Mouse (Mus musculus) kidney, embryonic 16.5 days (tissue): ENCODE results near the gene Daglb. TPM values are rescaled to one million over a fixed set of nuclear protein-coding genes. Genes with fewer than 3 reads are reported as not detected.
A peak's percentile ranks its signal among the peaks of the same experiment; 100 is the strongest.
"Not testable (repeated sequence)": the region's sequence is repeated elsewhere in the genome, so short reads cannot be mapped to it uniquely, and the experiment has no call there.

ENCODE experiments used
- ATAC-seq: fragments of 200-750 bp; cut with Nextera tagmentation; 2 replicates; pipeline ENCODE4 v1.8.0; 2017; ENCODE audit warnings: moderate TSS enrichment; ENCODE audit not compliant: low FRiP score, low TSS enrichment
- H3K27ac ChIP-seq: fragments of 300-500 bp; sonication (generic); 2 replicates; pipeline ENCODE4 v1.5.1; 2014; ENCODE audit warnings: low read length
- H3K27me3 ChIP-seq: fragments of 300-500 bp; sonication (generic); 2 replicates; pipeline ENCODE4 v1.6.1; 2014; ENCODE audit warnings: low read length, control low read depth, mixed read lengths; ENCODE audit not compliant: insufficient read depth
- H3K36me3 ChIP-seq: fragments of 300-500 bp; sonication (generic); 2 replicates; pipeline ENCODE4 v1.6.1; 2014; ENCODE audit warnings: low read length, control low read depth, mixed read lengths; ENCODE audit not compliant: insufficient read depth
- H3K4me1 ChIP-seq: fragments of 300-500 bp; sonication (generic); 2 replicates; pipeline ENCODE4 v1.6.1; 2014; ENCODE audit warnings: low read length, control low read depth, mixed read lengths; ENCODE audit not compliant: insufficient read depth
- H3K4me2 ChIP-seq: fragments of 300-500 bp; sonication (generic); replicated peaks from 2 replicates; pipeline ENCODE4 v1.6.1; 2014; ENCODE audit warnings: low read depth, low read length
- H3K4me3 ChIP-seq: fragments of 300-500 bp; sonication (generic); 2 replicates; pipeline ENCODE4 v1.5.1; 2014; ENCODE audit warnings: mild to moderate bottlenecking, low read length
- H3K9ac ChIP-seq: fragments of 300-500 bp; sonication (generic); replicated peaks from 2 replicates; pipeline ENCODE4 v1.6.1; 2014; ENCODE audit warnings: low read length
- H3K9me3 ChIP-seq: fragments of 300-500 bp; sonication (generic); 2 replicates; pipeline ENCODE4 v1.6.1; 2016; ENCODE audit warnings: low read length, control low read depth
- WGBS: fragments of 180-500 bp; shearing (Covaris S2); extraction: QIAGEN DNeasy Blood & Tissue Kit; methylation state at CpG from one replicate; pipeline ENCODE4 v1.1.7; 2014; 5-methylcytosine and 5-hydroxymethylcytosine counted together
- polyA plus RNA-seq: library from polyadenylated mRNA; unstranded; fragments of >200 nt; fragmentation: Nextera tagmentation; extraction: Ambion mirVana; gene quantifications from 2 replicates; pipeline ENCODE4 v1.2.1, GENCODE M21; 2015

Gene Daglb
- polyA plus RNA-seq, 1 experiment from 2014 or later = 9.0 TPM

DNA sequence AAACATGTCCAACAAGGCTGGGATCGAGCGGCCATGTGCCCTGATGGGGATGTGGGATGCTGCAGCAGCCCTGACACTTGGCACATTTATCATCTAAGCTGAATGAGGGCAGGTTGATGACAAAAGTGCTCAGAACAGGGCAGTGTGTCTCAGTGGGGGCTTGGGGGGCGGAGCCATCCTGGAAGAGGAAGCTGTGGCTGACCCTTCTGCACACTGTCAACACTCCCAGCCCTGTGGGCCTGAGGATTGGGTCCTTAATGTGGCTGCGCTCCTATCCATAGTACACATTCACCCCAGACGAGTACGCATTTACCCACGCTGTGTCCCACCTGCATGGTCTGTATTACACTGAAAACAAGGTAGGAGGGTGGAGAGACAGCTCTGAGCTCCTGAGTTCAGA is 34.8 kb downstream of the Daglb start:
- H3K4me2 ChIP-seq = no peak overlapping the region
- no peak overlapping the region for H3K9ac ChIP-seq
- H3K4me1 ChIP-seq = no peaks in the 10 kb centered on the region
- H3K9me3 ChIP-seq = no peaks in the 10 kb centered on the region
- H3K36me3 ChIP-seq = peaks cover 18% of the 10 kb centered on the region
- WGBS = 92% methylated on average over 7 of the region's 7 CpGs
- H3K27ac ChIP-seq = no peak overlapping the region
- no peaks in the 10 kb centered on the region for H3K27me3 ChIP-seq
- ATAC-seq = no peak
- H3K4me3 ChIP-seq = no peak overlapping the region

DNA sequence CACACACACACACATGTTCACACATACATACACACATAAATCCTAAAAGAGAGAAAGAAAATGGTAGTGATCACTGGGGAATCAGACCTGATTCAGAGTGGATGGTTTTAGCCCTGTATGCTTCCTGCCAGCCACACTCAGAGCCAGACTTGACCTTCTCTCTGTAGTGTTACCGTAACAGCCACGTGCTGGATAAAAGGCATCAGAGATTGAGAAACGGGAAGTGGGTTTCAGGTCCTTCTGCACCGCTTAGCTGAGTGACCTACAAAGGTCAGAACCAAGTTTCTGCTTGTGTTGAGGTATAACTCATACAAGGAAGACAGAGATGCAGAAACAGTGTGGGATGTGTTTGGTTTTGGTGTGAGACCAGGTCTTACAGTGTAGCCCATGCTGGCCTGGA is 35.3 kb downstream of the Daglb start:
- WGBS = 77% methylated on average over 4 of the region's 4 CpGs
- no peak overlapping the region for H3K27ac ChIP-seq
- H3K4me2 ChIP-seq = no peak overlapping the region
- H3K9ac ChIP-seq = no peak overlapping the region
- H3K36me3 ChIP-seq = peaks cover 23% of the 10 kb centered on the region
- no peak overlapping the region for H3K4me3 ChIP-seq
- no peaks in the 10 kb centered on the region for H3K9me3 ChIP-seq
- no peaks in the 10 kb centered on the region for H3K27me3 ChIP-seq
- no peaks in the 10 kb centered on the region for H3K4me1 ChIP-seq
- ATAC-seq = no peak

DNA sequence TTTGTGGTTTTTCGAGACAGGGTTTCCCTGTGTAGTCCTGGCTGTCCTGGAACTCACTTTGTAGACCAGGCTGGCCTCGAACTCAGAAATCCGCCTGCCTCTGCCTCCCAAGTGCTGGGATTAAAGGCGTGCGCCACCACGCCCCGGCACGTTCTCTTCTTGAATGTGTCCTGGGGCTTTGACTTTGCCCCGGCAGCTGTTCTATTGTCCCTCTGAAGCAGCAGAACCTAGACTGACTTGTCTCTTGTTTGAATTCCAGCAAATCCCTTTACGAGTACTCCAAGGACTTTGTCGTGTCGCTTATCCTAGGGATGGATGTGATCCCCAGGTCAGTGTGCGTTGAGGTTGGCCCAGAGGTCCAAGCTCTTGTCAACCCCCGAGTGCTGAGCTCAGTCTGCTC is 36.3 kb downstream of the Daglb start:
- not testable (repeated sequence) for H3K27ac ChIP-seq, H3K4me2 ChIP-seq, H3K27me3 ChIP-seq, H3K4me3 ChIP-seq, ATAC-seq, H3K9ac ChIP-seq, H3K9me3 ChIP-seq, H3K4me1 ChIP-seq
- H3K36me3 ChIP-seq = peaks cover 30% of the 10 kb centered on the region
- WGBS = 92% methylated on average over 13 of the region's 14 CpGs

DNA sequence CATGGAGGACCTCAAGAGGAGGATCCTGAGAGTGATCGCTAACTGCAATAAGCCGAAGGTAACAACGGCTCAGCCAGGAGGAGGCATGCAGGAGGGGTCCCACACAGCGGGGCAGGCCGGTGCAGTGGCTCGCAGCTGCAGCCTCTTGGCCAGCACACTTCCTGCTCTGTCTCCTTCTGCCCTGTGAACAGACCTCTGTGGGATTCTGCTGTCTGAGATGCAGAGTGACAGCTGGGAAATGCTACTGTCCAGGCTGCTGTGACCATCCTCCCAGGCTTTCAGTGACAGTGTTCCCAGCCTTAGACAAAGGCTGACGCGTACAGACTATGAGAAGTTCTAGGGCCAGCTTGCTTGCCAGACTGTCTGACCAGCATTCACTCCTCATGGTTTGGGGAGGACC is 36.8 kb downstream of the Daglb start:
- H3K36me3 ChIP-seq = peaks cover 31% of the 10 kb centered on the region
- H3K4me2 ChIP-seq = no peak overlapping the region
- H3K9ac ChIP-seq = no peak overlapping the region
- no peaks in the 10 kb centered on the region for H3K27me3 ChIP-seq
- H3K4me3 ChIP-seq = no peak overlapping the region
- no peak overlapping the region for H3K27ac ChIP-seq
- 0 out of 2 replicates have a peak, but pooled peaks have one; percentile 16 for ATAC-seq
- no peaks in the 10 kb centered on the region for H3K4me1 ChIP-seq
- 83% methylated on average over 8 of the region's 8 CpGs for WGBS
- H3K9me3 ChIP-seq = no peaks in the 10 kb centered on the region

DNA sequence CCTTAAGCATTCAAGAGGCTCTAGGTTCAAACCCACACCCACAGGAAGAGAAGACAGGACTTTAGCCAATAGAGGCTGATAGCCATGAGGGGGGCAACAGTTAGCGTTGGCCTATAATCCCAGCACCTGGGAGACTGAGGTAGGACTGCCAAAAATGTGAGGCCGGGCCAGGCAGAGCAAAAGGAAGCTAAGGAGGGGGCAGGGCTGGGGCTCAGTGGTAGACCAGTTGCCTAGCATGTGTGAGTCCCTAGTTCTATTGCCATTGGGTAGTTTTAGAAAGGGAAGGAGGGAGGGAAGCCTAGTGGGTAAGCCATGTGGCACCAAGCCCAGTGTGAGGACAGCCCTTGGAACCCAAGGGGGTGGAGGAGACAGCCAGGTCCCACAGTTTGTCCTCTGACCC is 37.3 kb downstream of the Daglb start:
- H3K4me1 ChIP-seq = no peaks in the 10 kb centered on the region
- no peak overlapping the region for H3K4me3 ChIP-seq
- 94% methylated on average over 2 of the region's 2 CpGs for WGBS
- H3K27ac ChIP-seq = no peak overlapping the region
- no peak overlapping the region for H3K4me2 ChIP-seq
- no peak overlapping the region for H3K9ac ChIP-seq
- H3K27me3 ChIP-seq = no peaks in the 10 kb centered on the region
- H3K9me3 ChIP-seq = no peaks in the 10 kb centered on the region
- H3K36me3 ChIP-seq = peaks cover 31% of the 10 kb centered on the region
- ATAC-seq = no peak

DNA sequence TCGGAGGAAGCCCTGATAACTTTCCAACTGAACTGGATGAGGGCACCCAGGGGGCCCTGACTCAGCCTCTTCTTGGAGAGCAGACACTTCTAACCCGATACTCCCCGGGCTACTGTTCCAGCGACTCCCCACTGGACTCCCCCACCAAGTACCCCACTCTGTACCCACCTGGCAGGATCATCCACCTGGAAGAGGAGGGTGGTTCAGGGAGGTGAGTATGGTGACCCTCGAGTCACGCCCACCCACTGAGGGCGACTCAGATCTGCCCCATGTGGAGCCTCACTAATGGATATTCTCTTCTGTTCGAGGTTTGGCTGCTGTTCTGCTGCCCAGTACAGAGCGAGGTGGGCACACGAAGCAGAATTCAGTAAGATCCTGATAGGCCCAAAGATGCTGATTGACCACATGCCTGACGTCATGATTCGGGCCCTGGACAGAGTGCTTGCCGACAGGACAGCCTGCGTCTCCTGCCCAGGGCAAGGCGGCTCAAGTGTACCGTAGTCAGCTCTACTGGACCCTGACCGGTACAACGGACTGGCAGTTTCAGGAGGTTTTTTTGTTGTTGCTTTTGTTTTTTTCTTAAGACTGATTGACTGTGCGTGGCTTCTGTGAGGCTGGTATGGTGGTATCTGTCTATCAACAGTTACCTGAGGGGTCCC is 38.6 kb downstream of the Daglb start:
- WGBS = 82% methylated on average over 19 of the region's 19 CpGs
- H3K9ac ChIP-seq = no peak overlapping the region
- no peaks in the 10 kb centered on the region for H3K27me3 ChIP-seq
- no peak for ATAC-seq
- peaks cover 43% of the 10 kb centered on the region for H3K36me3 ChIP-seq
- no peaks in the 10 kb centered on the region for H3K4me1 ChIP-seq
- no peaks in the 10 kb centered on the region for H3K9me3 ChIP-seq
- H3K4me2 ChIP-seq = no peak overlapping the region
- no peak overlapping the region for H3K27ac ChIP-seq
- no peak overlapping the region for H3K4me3 ChIP-seq

DNA sequence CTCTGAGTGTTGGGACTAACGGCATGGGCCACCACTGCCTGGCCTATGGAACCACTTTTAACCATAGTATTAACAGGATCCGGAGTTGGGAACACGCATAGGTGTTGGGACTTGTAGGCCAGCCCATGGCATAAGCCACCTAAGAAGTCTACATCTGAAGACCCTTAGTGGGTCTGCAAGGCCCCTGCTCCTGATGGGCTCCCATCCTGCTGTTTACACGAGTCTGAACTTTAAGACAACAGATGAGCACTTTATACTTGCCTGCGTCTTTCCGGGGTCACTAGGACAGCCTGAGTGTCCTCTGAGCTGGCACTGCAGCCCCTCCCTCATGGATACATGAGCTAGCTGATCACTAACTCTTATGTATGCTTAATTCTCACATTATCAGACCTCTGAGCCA is 39.4 kb downstream of the Daglb start:
- H3K27me3 ChIP-seq = no peaks in the 10 kb centered on the region
- H3K27ac ChIP-seq = no peak overlapping the region
- 88% methylated on average over 6 of the region's 6 CpGs for WGBS
- no peak overlapping the region for H3K9ac ChIP-seq
- H3K4me2 ChIP-seq = no peak overlapping the region
- H3K4me3 ChIP-seq = no peak overlapping the region
- H3K36me3 ChIP-seq = peaks cover 49% of the 10 kb centered on the region
- ATAC-seq = no peak
- H3K9me3 ChIP-seq = no peaks in the 10 kb centered on the region
- H3K4me1 ChIP-seq = no peaks in the 10 kb centered on the region

DNA sequence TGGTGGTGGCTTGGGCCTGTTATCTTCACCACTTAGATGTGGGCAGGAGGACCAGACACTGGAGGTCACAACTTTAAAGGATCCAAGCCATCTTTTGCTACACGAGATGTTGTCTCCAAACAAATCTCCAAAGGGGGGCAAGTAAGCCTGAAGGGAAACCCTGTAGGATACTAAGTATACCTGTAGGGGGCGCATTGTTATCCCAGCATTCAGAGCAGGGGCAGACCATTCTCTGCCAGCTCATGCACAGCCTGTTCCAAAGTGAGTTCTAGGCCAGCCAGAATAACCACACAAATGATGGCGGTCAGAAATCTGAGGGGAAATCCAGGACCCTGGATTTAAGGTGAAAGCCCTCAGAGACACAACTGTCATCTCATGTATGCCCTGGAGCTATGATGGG is 40.1 kb downstream of the Daglb start:
- Histone ChIP-seq H3K36me3 (peaks cover 49% of the 10 kb centered on the region), H3K4me3 (no peak overlapping the region), H3K27me3 (no peaks in the 10 kb centered on the region), H3K27ac (no peak overlapping the region), H3K4me1 (no peaks in the 10 kb centered on the region), H3K4me2 (no peak overlapping the region), H3K9ac (no peak overlapping the region), H3K9me3 (no peaks in the 10 kb centered on the region)
- no peak for ATAC-seq
- WGBS = 68% methylated on average over 3 of the region's 3 CpGs

DNA sequence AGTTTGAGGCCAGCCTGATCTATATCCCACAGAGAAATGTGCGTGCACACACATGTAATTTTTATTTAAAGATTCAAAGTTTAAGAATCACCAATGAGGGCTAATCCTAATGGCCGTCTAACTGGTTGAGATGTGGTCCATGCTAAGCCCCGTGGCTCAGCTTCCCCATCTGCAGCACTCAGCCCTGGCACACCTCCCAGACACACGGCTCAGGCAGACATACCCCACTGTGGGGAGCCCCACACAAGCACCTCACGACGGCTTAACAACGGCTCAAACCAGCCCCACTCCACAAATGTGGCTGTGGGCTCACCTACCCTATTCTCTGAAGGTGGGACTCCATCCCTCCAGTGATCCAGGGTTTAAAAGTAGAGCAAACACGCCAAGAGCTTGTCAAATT is 40.7 kb downstream of the Daglb start:
- WGBS = 90% methylated on average over 8 of the region's 8 CpGs
- Histone ChIP-seq H3K27ac (no peak overlapping the region), H3K4me2 (no peak overlapping the region), H3K4me1 (no peaks in the 10 kb centered on the region), H3K36me3 (peaks cover 52% of the 10 kb centered on the region), H3K9ac (no peak overlapping the region), H3K4me3 (no peak overlapping the region), H3K27me3 (no peaks in the 10 kb centered on the region), H3K9me3 (no peaks in the 10 kb centered on the region)
- no peak for ATAC-seq

DNA sequence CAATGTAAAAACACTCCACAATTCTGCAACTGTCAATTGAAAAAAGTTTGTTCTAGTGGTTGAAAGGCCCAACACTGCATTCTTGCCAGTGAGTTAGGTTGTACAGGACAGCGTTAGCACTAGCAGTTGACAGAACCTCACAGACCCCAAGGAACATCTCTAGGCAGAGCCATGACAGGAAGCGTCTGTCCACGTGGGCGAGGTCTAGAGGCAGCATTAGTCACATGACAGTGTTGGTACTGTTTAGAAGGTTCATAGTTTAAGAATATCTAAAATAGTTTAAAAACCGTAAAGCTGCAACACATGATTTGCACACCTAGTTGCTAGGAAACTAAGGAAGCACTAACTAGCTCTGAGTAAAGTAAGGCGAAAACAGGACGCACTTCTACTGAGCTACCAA is 41.2 kb downstream of the Daglb start:
- Histone ChIP-seq H3K27ac (no peak overlapping the region), H3K27me3 (no peaks in the 10 kb centered on the region), H3K9me3 (no peaks in the 10 kb centered on the region), H3K9ac (no peak overlapping the region), H3K4me2 (no peak overlapping the region), H3K4me3 (no peak overlapping the region), H3K36me3 (peaks cover 52% of the 10 kb centered on the region), H3K4me1 (no peaks in the 10 kb centered on the region)
- 78% methylated on average over 7 of the region's 7 CpGs for WGBS
- no peak for ATAC-seq
